Mouse (Mus musculus) regulatory T cell (primary cell): ENCODE measurements around the gene Krt33a.

Experiments used
- in situ Hi-C: fragments of 300-600 bp; cut with MboI, MseI; formaldehyde crosslinking; loops from one replicate; pipeline ENCODE4 v1.15.1; 2025; ENCODE audit warnings: high pct_unique_total_duplicates

The Krt33a gene

GRCm38 (mm10) chr11:99988530-99988929 is 27.5 kb downstream of the Krt33a start:
- in situ Hi-C loops, result no loop called here

GRCm38 (mm10) chr11:99986180-99986647 is 29.8 kb downstream of the Krt33a start, which contains the start of gene Krtap16-1:
Gene Krtap16-1 (minus strand): TSS chr11:99986597.
- in situ Hi-C loops, result no loop called here

- in situ Hi-C loops, result no loop called here
Observed at GRCm38 (mm10) chr11:99985291-99986092, 30.5 kb downstream of the Krt33a start.

- in situ Hi-C loops, result no loop called here
Observed at GRCm38 (mm10) chr11:99983442-99983841, 32.6 kb downstream of the Krt33a start.

DNA sequence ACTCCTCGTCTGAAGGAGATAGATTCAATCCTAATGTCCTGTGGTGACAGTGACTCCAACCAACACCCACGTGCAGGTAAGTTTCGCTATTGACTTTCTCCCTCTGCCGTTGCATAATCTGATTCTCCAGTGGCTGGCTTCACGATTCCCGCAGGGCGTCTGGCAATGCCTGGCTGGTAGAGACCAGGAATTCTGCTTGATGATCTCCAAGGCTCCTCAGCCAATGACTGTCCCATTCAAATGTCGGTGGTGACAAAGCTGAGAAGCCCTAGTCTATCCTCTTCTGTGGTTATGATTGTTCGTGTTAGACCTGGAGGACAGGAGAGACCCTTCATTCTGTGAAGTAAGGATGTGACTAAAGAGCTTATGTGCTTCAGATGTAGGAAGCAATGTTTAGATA is 33.3 kb downstream of the Krt33a start:
- in situ Hi-C loops, result no loop called here

GRCm38 (mm10) chr11:99978953-99979352 is 37.1 kb downstream of the Krt33a start, which contains the start of gene Krtap29-1:
Gene Krtap29-1 (minus strand): TSS chr11:99979053.
- in situ Hi-C loops, result no loop called here

- in situ Hi-C loops, result no loop called here
Observed at GRCm38 (mm10) chr11:99965961-99966360, 50.1 kb downstream of the Krt33a start.

GRCm38 (mm10) chr11:99964213-99964612 is 51.8 kb downstream of the Krt33a start:
- in situ Hi-C loops, result loop anchor here (5.0 kb wide), 1 partner anchor 262 kb away; no protein-coding TSS in a partner anchor
